Mouse (Mus musculus): ENCODE measurements around the gene Camk2g. TPM values are rescaled to one million over a fixed set of nuclear protein-coding genes. Genes with fewer than 3 reads are reported as not detected.
A peak's percentile ranks its signal among the peaks of the same experiment; 100 is the strongest.

Gene Camk2g
- polyA plus RNA-seq, 2 experiments = 3.9 to 5.4 TPM

DNA sequence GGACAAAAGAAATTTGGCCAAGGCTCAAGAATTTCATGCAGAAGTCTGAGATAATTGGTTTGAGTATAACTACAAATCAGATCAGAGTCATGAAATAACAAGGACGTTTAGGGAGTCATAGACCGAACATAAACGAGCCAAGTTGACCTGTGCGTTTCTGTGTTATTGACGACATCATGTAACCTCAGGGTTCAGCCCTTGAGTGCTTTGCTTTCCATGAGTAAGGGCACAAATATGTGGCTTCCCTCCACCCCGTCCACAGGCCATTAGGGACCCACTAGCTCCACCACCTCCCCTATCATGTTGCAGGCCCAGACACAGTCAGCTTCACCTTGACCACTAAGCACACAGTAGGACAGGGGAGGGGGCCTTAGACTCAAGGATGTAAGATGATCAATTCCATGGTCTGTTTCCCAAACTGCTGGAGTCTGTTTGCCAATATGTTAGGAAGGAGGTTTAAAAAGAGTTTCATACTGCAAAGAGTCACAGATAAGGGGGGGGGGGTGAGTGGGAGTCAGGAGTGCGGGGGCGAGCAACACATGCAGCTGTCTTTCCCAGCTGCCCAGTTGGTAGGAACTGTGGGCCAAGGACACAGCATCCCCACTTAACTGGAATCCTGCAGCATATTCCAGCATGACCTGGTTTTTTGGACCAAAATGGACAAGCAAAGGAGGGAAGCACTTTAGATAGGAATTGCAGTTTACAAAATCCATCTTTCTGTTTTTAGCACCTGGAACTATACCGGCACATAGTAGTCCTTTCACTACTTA is 37.4 kb upstream of the Camk2g start:
- no peak overlapping the region for H3K27ac ChIP-seq
- no peak overlapping the region for H3K4me3 ChIP-seq (ENCODE audit: insufficient read depth in 1 of 2, low read depth in 2 of 2, low read length in 2 of 2)
- H3K27me3 ChIP-seq (ENCODE audit: control insufficient read depth, insufficient read depth, low read length) = peaks cover 7% of the 10 kb centered on the region; the same call in 1 of the 2 replicates
- peaks cover 0 to 8% of the 10 kb centered on the region in 2 experiments; a peak in 2 of 4 replicates for H3K4me1 ChIP-seq (replicated peaks; ENCODE audit: control insufficient read depth in 2 of 2, insufficient read depth in 2 of 2, low read length in 1 of 2)
- WGBS (ENCODE audit: insufficient replicate concordance) = 72% methylated on average over 9 of the region's 9 CpGs
- H3K36me3 ChIP-seq (replicated peaks; ENCODE audit: control insufficient read depth, insufficient read depth, low read depth) = no peaks in the 10 kb centered on the region
- DNase-seq (ENCODE audit: low read depth in 3 of 3, low spot score in 3 of 3) (no peak), ATAC-seq (ENCODE audit: insufficient read depth) (no peak)
- no peaks in the 10 kb centered on the region for H3K9me3 ChIP-seq (ENCODE audit: control insufficient read depth, low read length)
- TF ChIP-seq EP300 (IDR thresholded peaks at IDR 0.05; ENCODE audit: low read depth) = no peak
- no peak for TF ChIP-seq CTCF (IDR thresholded peaks at IDR 0.05; ENCODE audit: low read depth)
- H3K9ac ChIP-seq (replicated peaks) = no peak overlapping the region
- no peak overlapping the region for H3K4me2 ChIP-seq (ENCODE audit: low read depth)

DNA sequence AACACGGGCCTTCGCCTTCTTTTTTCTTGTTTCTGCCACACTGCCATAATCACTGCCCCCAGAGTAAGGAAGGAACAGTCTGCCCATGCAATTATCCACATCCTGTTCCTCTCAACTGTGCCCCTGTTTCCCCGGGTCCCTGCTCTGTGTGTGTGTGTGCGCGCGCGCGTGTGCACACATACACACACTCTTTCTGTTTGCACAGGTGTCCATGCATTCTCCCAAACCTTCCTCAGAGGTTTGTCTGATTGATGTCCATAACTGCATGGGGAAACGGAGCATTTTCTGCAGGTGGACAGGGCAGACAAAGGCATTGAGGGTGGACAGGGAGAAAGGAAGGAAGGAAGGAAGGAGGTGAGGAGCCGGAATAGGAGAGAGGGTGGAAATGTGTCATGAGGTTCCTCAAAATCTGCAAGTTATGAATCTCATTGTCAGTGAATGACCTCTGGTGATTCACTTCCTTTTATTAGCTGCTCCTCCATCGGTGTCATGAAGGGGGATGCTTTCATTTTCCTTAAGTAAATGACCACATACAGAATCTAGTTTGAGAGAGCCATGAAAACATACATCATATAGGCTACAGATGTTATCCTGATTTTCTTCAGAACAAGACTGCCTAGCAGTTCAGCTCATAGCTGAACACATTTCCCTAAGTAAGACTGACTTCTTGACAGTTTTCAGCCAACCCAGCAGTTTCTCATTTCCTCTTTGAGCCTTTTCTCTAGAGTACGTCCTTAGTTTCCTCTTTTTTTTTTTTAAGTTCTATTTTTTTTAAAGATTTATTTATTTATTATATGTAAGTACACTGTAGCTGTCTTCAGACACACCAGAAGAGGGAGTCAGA is 35.9 kb upstream of the Camk2g start:
- peaks cover 0 to 5% of the 10 kb centered on the region in 2 experiments; a peak in 2 of 4 replicates for H3K4me1 ChIP-seq (replicated peaks; ENCODE audit: control insufficient read depth in 2 of 2, insufficient read depth in 2 of 2, low read length in 1 of 2)
- no peaks in the 10 kb centered on the region for H3K36me3 ChIP-seq (replicated peaks; ENCODE audit: control insufficient read depth, insufficient read depth, low read depth)
- H3K27me3 ChIP-seq (ENCODE audit: control insufficient read depth, insufficient read depth, low read length) = peaks cover 3% of the 10 kb centered on the region; the same call in 1 of the 2 replicates
- H3K27ac ChIP-seq = no peak overlapping the region
- TF ChIP-seq EP300 (IDR thresholded peaks at IDR 0.05; ENCODE audit: low read depth) (no peak), CTCF (IDR thresholded peaks at IDR 0.05; ENCODE audit: low read depth) (no peak)
- no peak overlapping the region for H3K4me3 ChIP-seq (ENCODE audit: insufficient read depth in 1 of 2, low read depth in 2 of 2, low read length in 2 of 2)
- no peak overlapping the region for H3K9ac ChIP-seq (replicated peaks)
- ATAC-seq (ENCODE audit: insufficient read depth) = no peak
- no peak for DNase-seq (ENCODE audit: low read depth in 3 of 3, low spot score in 3 of 3)
- 24% methylated on average over 12 of the region's 12 CpGs for WGBS (ENCODE audit: insufficient replicate concordance)
- peak overlapping the region; percentile 24; the same call in 1 of the 2 replicates for H3K4me2 ChIP-seq (ENCODE audit: low read depth)
- H3K9me3 ChIP-seq (ENCODE audit: control insufficient read depth, low read length) = no peaks in the 10 kb centered on the region

DNA sequence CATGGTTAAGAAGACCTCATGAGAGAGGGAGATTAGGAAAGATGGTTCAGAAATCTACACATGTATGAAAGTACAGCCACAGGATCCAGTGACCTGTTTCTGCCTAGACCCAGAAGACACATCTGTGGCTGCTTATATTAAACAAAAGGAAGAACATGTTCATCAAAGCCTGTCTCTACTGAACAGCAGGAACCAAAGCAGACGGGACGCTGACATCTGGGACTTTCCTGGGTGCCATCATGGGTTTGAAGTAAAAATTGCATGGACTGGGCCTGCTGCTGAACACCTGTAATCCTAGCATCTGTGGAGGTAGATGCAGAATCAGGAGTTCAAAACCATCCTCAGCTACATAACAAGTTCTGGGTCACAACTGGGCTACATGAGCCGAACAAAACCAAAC is 34.6 kb upstream of the Camk2g start:
- H3K36me3 ChIP-seq (replicated peaks; ENCODE audit: control insufficient read depth, insufficient read depth, low read depth) = no peaks in the 10 kb centered on the region
- H3K27me3 ChIP-seq (ENCODE audit: control insufficient read depth, insufficient read depth, low read length) = no peaks in the 10 kb centered on the region
- H3K27ac ChIP-seq = no peak overlapping the region
- peaks cover 0 to 5% of the 10 kb centered on the region in 2 experiments; a peak in 2 of 4 replicates for H3K4me1 ChIP-seq (replicated peaks; ENCODE audit: control insufficient read depth in 2 of 2, insufficient read depth in 2 of 2, low read length in 1 of 2)
- no peak overlapping the region for H3K4me3 ChIP-seq (ENCODE audit: insufficient read depth in 1 of 2, low read depth in 2 of 2, low read length in 2 of 2)
- TF ChIP-seq EP300 (IDR thresholded peaks at IDR 0.05; ENCODE audit: low read depth) (no peak), CTCF (IDR thresholded peaks at IDR 0.05; ENCODE audit: low read depth) (no peak)
- H3K4me2 ChIP-seq (ENCODE audit: low read depth) = no peak overlapping the region
- 77% methylated on average over 3 of the region's 3 CpGs for WGBS (ENCODE audit: insufficient replicate concordance)
- no peak for ATAC-seq (ENCODE audit: insufficient read depth)
- H3K9me3 ChIP-seq (ENCODE audit: control insufficient read depth, low read length) = no peaks in the 10 kb centered on the region
- no peak overlapping the region for H3K9ac ChIP-seq (replicated peaks)
- DNase-seq (ENCODE audit: low read depth in 3 of 3, low spot score in 3 of 3) = no peak

DNA sequence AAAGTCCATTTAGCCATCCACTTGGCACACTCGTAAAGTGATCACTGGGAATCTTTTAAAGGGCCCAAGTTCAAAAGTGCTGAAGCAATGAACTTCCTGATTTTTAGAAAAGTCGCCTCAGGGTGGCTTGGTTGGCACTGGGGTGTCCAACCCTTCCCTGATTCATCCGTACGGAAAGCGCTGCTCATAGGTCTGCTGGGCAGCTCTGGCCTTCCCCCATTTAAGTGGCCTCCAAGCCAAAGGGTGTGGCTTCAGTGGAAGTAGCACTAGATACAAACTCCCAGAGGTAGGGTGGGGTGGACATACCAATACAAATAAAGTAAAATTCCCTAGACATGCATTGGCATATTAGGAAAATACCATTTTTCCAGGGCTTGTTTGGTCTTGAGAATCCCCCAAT is 33.6 kb upstream of the Camk2g start:
- ATAC-seq (ENCODE audit: insufficient read depth) (no peak), DNase-seq (ENCODE audit: low read depth in 3 of 3, low spot score in 3 of 3) (no peak)
- Histone ChIP-seq H3K27ac (no peak overlapping the region), H3K9me3 (ENCODE audit: control insufficient read depth, low read length) (no peaks in the 10 kb centered on the region), H3K4me2 (ENCODE audit: low read depth) (no peak overlapping the region), H3K27me3 (ENCODE audit: control insufficient read depth, insufficient read depth, low read length) (no peaks in the 10 kb centered on the region), H3K9ac (replicated peaks) (no peak overlapping the region), H3K4me3 (ENCODE audit: insufficient read depth in 1 of 2, low read depth in 2 of 2, low read length in 2 of 2) (no peak overlapping the region), H3K4me1 (replicated peaks; ENCODE audit: control insufficient read depth in 2 of 2, insufficient read depth in 2 of 2, low read length in 1 of 2) (peaks cover 0 to 5% of the 10 kb centered on the region in 2 experiments; a peak in 2 of 4 replicates), H3K36me3 (replicated peaks; ENCODE audit: control insufficient read depth, insufficient read depth, low read depth) (no peaks in the 10 kb centered on the region)
- no peak for TF ChIP-seq CTCF (IDR thresholded peaks at IDR 0.05; ENCODE audit: low read depth)
- no peak for TF ChIP-seq EP300 (IDR thresholded peaks at IDR 0.05; ENCODE audit: low read depth)
- WGBS (ENCODE audit: insufficient replicate concordance) = 63% methylated on average over 5 of the region's 5 CpGs

DNA sequence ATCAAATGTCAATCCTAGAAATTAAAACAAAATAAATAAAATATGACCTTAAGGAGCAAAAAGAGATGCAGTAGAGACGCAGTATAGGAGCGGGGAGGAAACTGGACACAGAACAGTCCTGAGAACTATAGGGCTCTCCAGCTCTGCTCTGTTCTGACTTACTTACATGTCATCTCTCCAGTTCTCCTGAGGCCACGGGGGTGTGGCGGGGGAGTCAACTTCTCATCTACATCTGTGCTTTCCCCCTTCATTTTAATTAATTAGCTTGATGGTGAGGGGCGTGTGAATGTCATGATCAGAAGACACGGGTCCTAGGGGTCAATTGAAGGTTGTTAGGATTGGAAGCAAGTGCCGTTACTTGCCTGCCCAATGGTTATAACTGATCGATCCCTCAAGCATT is 33.2 kb upstream of the Camk2g start:
- Histone ChIP-seq H3K27ac (no peak overlapping the region), H3K9ac (replicated peaks) (no peak overlapping the region), H3K27me3 (ENCODE audit: control insufficient read depth, insufficient read depth, low read length) (no peaks in the 10 kb centered on the region), H3K36me3 (replicated peaks; ENCODE audit: control insufficient read depth, insufficient read depth, low read depth) (no peaks in the 10 kb centered on the region), H3K9me3 (ENCODE audit: control insufficient read depth, low read length) (no peaks in the 10 kb centered on the region), H3K4me1 (replicated peaks; ENCODE audit: control insufficient read depth in 2 of 2, insufficient read depth in 2 of 2, low read length in 1 of 2) (peaks cover 0 to 5% of the 10 kb centered on the region in 2 experiments; a peak in 2 of 4 replicates), H3K4me3 (ENCODE audit: insufficient read depth in 1 of 2, low read depth in 2 of 2, low read length in 2 of 2) (no peak overlapping the region), H3K4me2 (ENCODE audit: low read depth) (no peak overlapping the region)
- ATAC-seq (ENCODE audit: insufficient read depth) (no peak), DNase-seq (ENCODE audit: low read depth in 3 of 3, low spot score in 3 of 3) (no peak)
- 68% methylated on average over 8 of the region's 8 CpGs for WGBS (ENCODE audit: insufficient replicate concordance)
- no peak for TF ChIP-seq EP300 (IDR thresholded peaks at IDR 0.05; ENCODE audit: low read depth)
- no peak for TF ChIP-seq CTCF (IDR thresholded peaks at IDR 0.05; ENCODE audit: low read depth)

All from liver, embryonic 14.5 days (tissue).